Mouse (Mus musculus): ENCODE measurements around the gene Popdc2.

DNA sequence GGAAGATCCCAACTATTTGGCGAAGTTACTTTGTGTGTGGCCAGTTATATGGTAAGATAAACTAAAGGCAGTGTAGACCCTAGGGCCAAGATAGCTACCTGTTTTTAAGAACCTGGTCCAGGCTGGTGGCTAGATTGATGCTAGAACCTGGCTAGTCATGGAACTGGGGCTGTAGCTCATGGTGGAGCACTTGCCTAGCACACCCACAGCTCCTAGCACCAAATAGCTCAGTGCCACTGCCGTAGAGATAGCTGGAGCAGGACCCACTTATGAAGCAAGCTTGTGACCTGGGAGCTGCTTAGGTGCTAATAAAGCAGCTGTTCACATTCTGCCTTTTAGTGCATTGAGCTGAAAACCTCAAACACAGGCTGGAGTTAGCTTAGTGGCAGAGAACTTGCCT lies 8.4 kb upstream of the Popdc2 start:
- TF ChIP-seq POLR2A (IDR thresholded peaks at IDR 0.05; ENCODE audit: extremely low read depth, insufficient read depth, low read length) (no peak), CTCF (IDR thresholded peaks at IDR 0.05; ENCODE audit: extremely low read depth, insufficient read depth, low read length) (no peak)
